In genomic region chr10:39615531-39616229, GRCm38 (mm10) we compare ENCODE assay signal across 14 mouse cellular contexts. TPM values are rescaled to one million over a fixed set of nuclear protein-coding genes. Genes with fewer than 3 reads are reported as not detected.
A peak's percentile ranks its signal among the peaks of the same experiment; 100 is the strongest.
DNase-seq lines count a peak whose midpoint lies in the region; ATAC-seq and TF ChIP-seq lines count a peak whose summit lies in the region.
"Had no signal": no experiment of that assay in that cellular context is flagged by ENCODE, and none has a peak within 500 bp of the region (broad histone marks: within the 10 kb centered on the region; RNA-seq: fewer than 3 reads in every experiment).

No protein-coding gene starts in this region.

- H3K4me2 ChIP-seq in lung, embryonic 14.5 days: peak overlapping the region; percentile 74
- peak overlapping the region; percentile 76; the same call in 1 of the 2 replicates for H3K4me2 ChIP-seq in heart, embryonic 16.5 days (ENCODE audit: low read depth, low read length)
- H3K4me2 ChIP-seq: neural tube, embryonic 13.5 days had no signal

- peaks cover 28% of the 10 kb centered on the region for H3K36me3 ChIP-seq in heart, embryonic 10.5 days
- peaks cover 8% of the 10 kb centered on the region; the same call in 1 of the 2 replicates for H3K36me3 ChIP-seq in lung, embryonic 14.5 days (ENCODE audit: insufficient read depth)
- H3K36me3 ChIP-seq in heart, embryonic 16.5 days (ENCODE audit: control insufficient read depth, insufficient read depth): 0 out of 2 replicates have a peak, but pooled peaks cover 2% of the 10 kb centered on the region
- H3K36me3 ChIP-seq in small intestine, adult 2 months (ENCODE audit: control insufficient read depth, insufficient read depth, low read length): peaks cover 12% of the 10 kb centered on the region
- H3K36me3 ChIP-seq: neural tube, embryonic 13.5 days had no signal

- no peak for TF ChIP-seq CTCF in lung, embryonic 14.5 days (IDR thresholded peaks at IDR 0.05; ENCODE audit: low read depth)
- no peak for TF ChIP-seq CTCF in small intestine, adult 2 months (IDR thresholded peaks at IDR 0.05; ENCODE audit: extremely low read depth, insufficient read length, insufficient replicate concordance, low read depth, low read length)

- 0 out of 2 replicates have a peak overlapping the region, but pooled peaks have one; percentile 18 for H3K9ac ChIP-seq in lung, embryonic 14.5 days
- H3K9ac ChIP-seq in heart, embryonic 16.5 days (ENCODE audit: low read length): no peak overlapping the region; the same call in 1 of the 2 replicates
- H3K9ac ChIP-seq: limb, embryonic 13.5 days; neural tube, embryonic 13.5 days had no signal

- H3K27me3 ChIP-seq in heart, embryonic 10.5 days (ENCODE audit: insufficient read depth, poor library complexity, severe bottlenecking): no peaks in the 10 kb centered on the region
- H3K27me3 ChIP-seq in lung, embryonic 14.5 days (ENCODE audit: insufficient read depth, low read length): no peaks in the 10 kb centered on the region
- H3K27me3 ChIP-seq in heart, embryonic 16.5 days (ENCODE audit: control insufficient read depth, insufficient read depth, low read length): no peaks in the 10 kb centered on the region
- H3K27me3 ChIP-seq in small intestine, adult 2 months (ENCODE audit: control insufficient read depth, insufficient read depth, low read length): no peaks in the 10 kb centered on the region
- H3K27me3 ChIP-seq: limb, embryonic 13.5 days; neural tube, embryonic 13.5 days had no signal

- H3K4me3 ChIP-seq in heart, embryonic 10.5 days: peak overlapping the region; percentile 65; the same call in 1 of the 2 replicates
- H3K4me3 ChIP-seq in lung, embryonic 14.5 days (ENCODE audit: low read depth, low read length): no peak overlapping the region
- no peak overlapping the region for H3K4me3 ChIP-seq in heart, embryonic 16.5 days (ENCODE audit: low read length)
- peak overlapping the region; percentile 11; the same call in 1 of the 2 replicates for H3K4me3 ChIP-seq in small intestine, adult 2 months (ENCODE audit: low read depth, low read length)
- H3K4me3 ChIP-seq: limb, embryonic 13.5 days; neural tube, embryonic 13.5 days had no signal

- no peak for TF ChIP-seq POLR2A in small intestine, adult 2 months (IDR thresholded peaks at IDR 0.05; ENCODE audit: low read depth, low read length)

- DNase-seq in heart, embryonic 10.5 days (ENCODE audit: low spot score): no peak
- DNase-seq in heart, postnatal 36 days: no peak
- no peak for DNase-seq in lung, embryonic 14.5 days
- no peak for DNase-seq in lung, postnatal 36 days
- no peak for DNase-seq in cerebellum, adult 11 months
- DNase-seq in right cerebral cortex, postnatal 4 days: no peak
- DNase-seq: adrenal gland, adult 2 months; cerebellum, adult 9-11 months; kidney, postnatal 4 days; lung, postnatal 4 days had no signal

- WGBS in heart, embryonic 10.5 days: 81% methylated on average over 12 of the region's 12 CpGs
- 73% methylated on average over 12 of the region's 12 CpGs for WGBS in lung, embryonic 14.5 days
- WGBS in heart, embryonic 16.5 days: 80% methylated on average over 12 of the region's 12 CpGs
- WGBS in small intestine, adult 2 months: 52% methylated on average over 12 of the region's 12 CpGs

- ATAC-seq in lung, embryonic 14.5 days (ENCODE audit: insufficient read depth): no peak
- no peak for ATAC-seq in heart, embryonic 16.5 days (replicated peaks; ENCODE audit: extremely low read depth, insufficient read depth, low FRiP score)

- H3K9me3 ChIP-seq in heart, embryonic 10.5 days: no peaks in the 10 kb centered on the region
- H3K9me3 ChIP-seq in lung, embryonic 14.5 days (ENCODE audit: low read depth, low read length): no peaks in the 10 kb centered on the region
- H3K9me3 ChIP-seq in heart, embryonic 16.5 days (replicated peaks; ENCODE audit: control insufficient read depth, low read length): no peaks in the 10 kb centered on the region
- H3K9me3 ChIP-seq: limb, embryonic 13.5 days; neural tube, embryonic 13.5 days had no signal

- intact Hi-C loops in heart, postnatal 36 days (cut with DNase I): loop anchor here (5.0 kb wide), 1 partner anchor 42 kb away; no protein-coding TSS in a partner anchor

- H3K27ac ChIP-seq in heart, embryonic 10.5 days: peak overlapping the region; percentile 94; the same call in 1 of the 2 replicates
- peak overlapping the region; percentile 96 for H3K27ac ChIP-seq in lung, embryonic 14.5 days (ENCODE audit: low read depth)
- peak overlapping the region; percentile 87 for H3K27ac ChIP-seq in heart, embryonic 16.5 days (ENCODE audit: low read length)
- peak overlapping the region; percentile 59 for H3K27ac ChIP-seq in small intestine, adult 2 months (ENCODE audit: insufficient read depth, low read depth, low read length)

- peaks cover 35% of the 10 kb centered on the region for H3K4me1 ChIP-seq in heart, embryonic 10.5 days
- H3K4me1 ChIP-seq in lung, embryonic 14.5 days (ENCODE audit: insufficient read depth): peaks cover 21% of the 10 kb centered on the region
- peaks cover 22% of the 10 kb centered on the region for H3K4me1 ChIP-seq in heart, embryonic 16.5 days (ENCODE audit: control insufficient read depth, insufficient read depth, low read length)
- H3K4me1 ChIP-seq in small intestine, adult 2 months (ENCODE audit: control insufficient read depth, insufficient read depth, insufficient read length, low read length): peaks cover 23% of the 10 kb centered on the region

RNA-seq across cellular contexts. Expression of gene Traf3ip2, which starts 2.9 kb away (rescaled TPM):
- 12.6 and 13.7 TPM in 2 replicates for polyA plus RNA-seq in heart, embryonic 10.5 days (2016; fragmentation: Nextera tagmentation; extraction: Ambion mirVana)
- total RNA-seq in heart, postnatal 36 days (2021): 1 to 10 TPM; 7.2 to 8.0 TPM
- 27.9 TPM in 2 replicates for polyA plus RNA-seq in lung, embryonic 14.5 days (2014; fragmentation: Nextera tagmentation; extraction: Ambion mirVana)
- 10.7 and 12.5 TPM in 2 replicates for polyA plus RNA-seq in heart, embryonic 16.5 days (2015; fragmentation: Nextera tagmentation; extraction: Ambion mirVana)
- polyA plus RNA-seq in small intestine, adult 2 months (2012; rRNA removed): 16.0 and 26.9 TPM in 2 replicates

Comparison
In these comparisons a context has a peak if more than half of its experiments do, and no peak if none do; other contexts are left out.
1. H3K4me3 ChIP-seq: peak in heart, embryonic 10.5 days (single experiment) and small intestine, adult 2 months (single experiment); none in lung, embryonic 14.5 days (single experiment) and heart, embryonic 16.5 days (single experiment).
2. Peak in every context shown above with its lines, with median percentiles within 50 percentile points of each other: H3K27ac ChIP-seq.